Mouse (Mus musculus) brain, embryonic 18.5 days (tissue): ENCODE measurements around the gene Trak1.

ENCODE experiments used
- DNase-seq: peaks from one replicate; pipeline ENCODE4 v3.0.0-alpha.2; 2012; ENCODE audit warnings: low read depth, low spot score

Trak1 gene

GRCm38 (mm10) chr9:121297171-121298064, at the start of gene Trak1:
TSS of gene Trak1 (plus strand) at chr9:121297502.
- no peak for DNase-seq

- DNase-seq: peak; percentile 67
Observed at GRCm38 (mm10) chr9:121247956-121248775, 49.1 kb upstream of the Trak1 start.

GRCm38 (mm10) chr9:121249805-121250204, 47.5 kb upstream of the Trak1 start:
- no peak for DNase-seq

GRCm38 (mm10) chr9:121250854-121251253, 46.4 kb upstream of the Trak1 start:
- no peak for DNase-seq

- no peak for DNase-seq
Observed at GRCm38 (mm10) chr9:121253983-121254382, 43.3 kb upstream of the Trak1 start.

- no peak for DNase-seq
Observed at GRCm38 (mm10) chr9:121254761-121255160, 42.5 kb upstream of the Trak1 start.

GRCm38 (mm10) chr9:121257106-121257505, 40.2 kb upstream of the Trak1 start:
- DNase-seq: no peak

GRCm38 (mm10) chr9:121265307-121265706, 32.0 kb upstream of the Trak1 start:
- no peak for DNase-seq

GRCm38 (mm10) chr9:121271149-121271548, 26.2 kb upstream of the Trak1 start:
- DNase-seq: no peak

GRCm38 (mm10) chr9:121271561-121271960, 25.7 kb upstream of the Trak1 start:
- no peak for DNase-seq

- DNase-seq: no peak
Observed at GRCm38 (mm10) chr9:121276745-121277117, 20.6 kb upstream of the Trak1 start.

GRCm38 (mm10) chr9:121277118-121278060, 19.9 kb upstream of the Trak1 start, which contains the start of gene Ulk4:
TSS of gene Ulk4 (minus strand) at chr9:121277197.
- peak; percentile 85 for DNase-seq

GRCm38 (mm10) chr9:121279216-121279615, 18.1 kb upstream of the Trak1 start:
- no peak for DNase-seq

GRCm38 (mm10) chr9:121281891-121282290, 15.4 kb upstream of the Trak1 start:
- no peak for DNase-seq

- no peak for DNase-seq
Observed at GRCm38 (mm10) chr9:121283620-121284185, 13.6 kb upstream of the Trak1 start.

- no peak for DNase-seq
Observed at GRCm38 (mm10) chr9:121284422-121284821, 12.9 kb upstream of the Trak1 start.

GRCm38 (mm10) chr9:121285341-121286324, 11.7 kb upstream of the Trak1 start:
- DNase-seq: no peak

GRCm38 (mm10) chr9:121286325-121286901, 10.9 kb upstream of the Trak1 start:
- no peak for DNase-seq

GRCm38 (mm10) chr9:121291275-121291674, 6.0 kb upstream of the Trak1 start:
- no peak for DNase-seq
